Mouse (Mus musculus) liver, adult 2 months (tissue): Measurements from ENCODE around the gene Fhl3.

Experiments
- CTCF ChIP-seq: fragments of 200-500 bp; IDR thresholded peaks from 2 replicates; pipeline ENCODE4 v1.5.1; 2011; ENCODE audit warnings: low read depth, low read length, control low read depth
- POLR2A ChIP-seq: fragments of 200-500 bp; IDR thresholded peaks from 2 replicates; pipeline ENCODE4 v1.6.1; 2011; ENCODE audit warnings: low read length, control low read depth; ENCODE audit not compliant: insufficient read depth; ENCODE audit errors: extremely low read depth

DNA sequence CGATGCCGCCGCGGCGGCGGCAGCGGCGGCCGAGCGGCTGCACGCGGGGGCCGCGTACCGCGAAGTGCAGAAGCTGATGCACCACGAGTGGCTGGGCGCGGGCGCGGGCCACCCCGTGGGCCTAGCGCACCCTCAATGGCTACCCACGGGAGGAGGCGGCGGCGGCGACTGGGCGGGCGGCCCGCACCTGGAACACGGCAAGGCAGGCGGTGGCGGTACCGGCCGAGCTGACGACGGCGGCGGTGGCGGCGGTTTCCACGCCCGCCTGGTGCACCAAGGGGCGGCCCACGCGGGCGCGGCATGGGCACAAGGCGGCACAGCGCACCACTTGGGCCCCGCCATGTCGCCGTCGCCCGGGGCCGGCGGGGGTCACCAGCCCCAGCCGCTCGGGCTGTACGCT is 42.7 kb upstream of the Fhl3 start:
- no peak for TF ChIP-seq CTCF
- no peak for TF ChIP-seq POLR2A
